Mouse (Mus musculus) MEL (cell line): ENCODE measurements around the gene Fv1.

Source experiments
- GABPA ChIP-seq: IDR thresholded peaks from 2 replicates; pipeline ENCODE4 v1.6.1; 2012; ENCODE audit warnings: low read depth, mild to moderate bottlenecking, inconsistent platforms, low read length, improper control_type of control experiment, moderate library complexity
- MAFK ChIP-seq: IDR thresholded peaks from 2 replicates; pipeline ENCODE4 v1.6.1; 2011; ENCODE audit warnings: low read depth, mild to moderate bottlenecking, low read length, improper control_type of control experiment, borderline replicate concordance
- SMC3 ChIP-seq: IDR thresholded peaks from 2 replicates; pipeline ENCODE4 v1.6.1; 2011; ENCODE audit warnings: low read depth, low read length, improper control_type of control experiment
- TCF12 ChIP-seq: IDR thresholded peaks from 2 replicates; pipeline ENCODE4 v1.6.1; 2014; ENCODE audit warnings: low read depth, mild to moderate bottlenecking, inconsistent platforms, low read length, improper control_type of control experiment, moderate library complexity

DNA sequence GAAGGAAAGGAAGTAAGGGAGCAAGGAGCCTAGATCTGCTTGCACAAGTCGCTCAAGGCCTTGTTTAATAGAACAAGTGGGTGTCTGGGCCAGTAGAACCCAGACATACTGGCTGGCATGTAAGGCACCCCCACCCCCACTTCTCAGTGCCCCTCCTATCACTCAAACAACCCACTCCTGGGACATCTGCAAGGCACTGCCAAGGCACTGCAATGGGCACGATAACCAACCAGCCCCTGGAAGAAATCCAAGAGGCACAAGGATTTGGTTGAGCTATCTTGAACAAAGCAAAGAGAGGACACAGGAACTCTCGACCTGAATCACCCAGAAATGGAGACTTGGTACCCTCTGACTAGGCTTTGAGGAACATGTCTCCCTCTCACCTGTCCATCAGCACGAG lies 19.5 kb downstream of the Fv1 start:
- TF ChIP-seq GABPA, result no peak
- TF ChIP-seq TCF12, result peak; percentile 48; the same call in 1 of the 2 replicates
- TF ChIP-seq SMC3, result no peak
- TF ChIP-seq MAFK, result no peak
